7 mouse cellular contexts compared by ENCODE assay signal in the genomic region with DNA sequence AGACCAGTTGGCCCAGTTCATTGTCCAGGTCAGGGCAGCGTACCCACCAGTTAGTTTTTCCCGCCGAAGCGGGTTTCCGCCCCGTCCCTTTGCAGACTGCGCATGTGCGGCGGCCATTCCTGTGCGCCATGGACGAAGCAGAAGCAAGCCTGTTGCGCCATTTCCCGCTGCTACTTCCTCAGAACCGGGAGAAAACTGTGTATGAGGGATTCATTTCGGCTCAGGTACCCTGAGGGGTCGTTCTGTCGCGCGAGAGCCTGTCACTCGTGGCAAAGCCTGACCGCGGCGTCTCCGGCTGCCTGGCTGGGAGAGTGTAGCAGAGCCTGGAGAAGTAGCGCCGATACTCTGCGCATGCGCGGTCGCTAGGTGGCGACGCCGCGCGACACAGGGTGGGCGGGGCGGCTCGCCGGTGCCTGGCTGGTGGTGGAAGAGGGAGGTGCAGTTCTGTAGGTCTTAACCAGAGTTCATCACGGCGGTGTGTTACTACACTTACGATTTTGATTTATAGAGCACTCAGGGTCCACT. TPM values are rescaled to one million over a fixed set of nuclear protein-coding genes. Genes with fewer than 3 reads are reported as not detected.
DNase-seq lines count a peak whose midpoint lies in the region; ATAC-seq lines count a peak whose summit lies in the region.

No protein-coding gene starts in this region.

- WGBS in intestine, embryonic 16.5 days, result under 1% methylated on average over 42 of the region's 42 CpGs
- WGBS in midbrain, embryonic 11.5 days, result under 1% methylated on average over 42 of the region's 42 CpGs

- intact Hi-C loops in left cerebral cortex, postnatal 36 days (cut with DNase I), result loop anchor here (5.0 kb wide), 1 partner anchor 180 kb away; no protein-coding TSS in a partner anchor

- no peaks in the 10 kb centered on the region for H3K9me3 ChIP-seq in intestine, embryonic 16.5 days (ENCODE audit: control insufficient read depth, low read length)
- no peaks in the 10 kb centered on the region for H3K9me3 ChIP-seq in midbrain, embryonic 11.5 days (ENCODE audit: control insufficient read depth, low read length)

- no peaks in the 10 kb centered on the region for H3K36me3 ChIP-seq in intestine, embryonic 16.5 days (ENCODE audit: control insufficient read depth, insufficient read depth, low read length)
- no peaks in the 10 kb centered on the region for H3K36me3 ChIP-seq in midbrain, embryonic 11.5 days (ENCODE audit: control insufficient read depth, insufficient read depth, low read length)

- peak overlapping the region; percentile 89 for H3K9ac ChIP-seq in intestine, embryonic 16.5 days (ENCODE audit: low read depth, low read length)
- H3K9ac ChIP-seq in midbrain, embryonic 11.5 days (ENCODE audit: low read length), result peak overlapping the region; percentile 85

- peak; percentile 100 for ATAC-seq in intestine, embryonic 16.5 days
- peak; percentile 100 for ATAC-seq in midbrain, embryonic 11.5 days (ENCODE audit: low FRiP score)

- DNase-seq in adrenal gland, adult 8-10 months, result peak; percentile 87
- DNase-seq in embryo, embryonic 9.5 days (ENCODE audit: extremely low spot score), result peak; percentile 94
- DNase-seq in gastrocnemius, postnatal 4 days (ENCODE audit: low spot score in 2 of 2), result peak; percentile 91 to 93
- peak; percentile 92 to 94 for DNase-seq in left cerebral cortex, postnatal 36 days (ENCODE audit: low spot score in 2 of 2)
- DNase-seq in midbrain, embryonic 11.5 days (ENCODE audit: low spot score, missing footprints), result peak; percentile 100
- peak; percentile 91 for DNase-seq in skeletal muscle tissue, adult 2 months (ENCODE audit: low read depth, low spot score)

- no peaks in the 10 kb centered on the region for H3K4me1 ChIP-seq in intestine, embryonic 16.5 days (ENCODE audit: control insufficient read depth, insufficient read depth, low read length)
- H3K4me1 ChIP-seq in midbrain, embryonic 11.5 days (ENCODE audit: control insufficient read depth, insufficient read depth, low read length), result no peaks in the 10 kb centered on the region

- H3K27ac ChIP-seq in intestine, embryonic 16.5 days (ENCODE audit: low read length), result peak overlapping the region; percentile 80
- H3K27ac ChIP-seq in midbrain, embryonic 11.5 days (ENCODE audit: low read depth, low read length), result no peak overlapping the region; the same call in 1 of the 2 replicates

- H3K4me3 ChIP-seq in intestine, embryonic 16.5 days (ENCODE audit: low read length), result peak overlapping the region; percentile 77
- peak overlapping the region; percentile 61 for H3K4me3 ChIP-seq in midbrain, embryonic 11.5 days (ENCODE audit: low read depth, low read length)

- H3K4me2 ChIP-seq in intestine, embryonic 16.5 days (ENCODE audit: low read depth, low read length), result peak overlapping the region; percentile 75
- H3K4me2 ChIP-seq in midbrain, embryonic 11.5 days, result peak overlapping the region; percentile 45

- H3K27me3 ChIP-seq in intestine, embryonic 16.5 days (replicated peaks; ENCODE audit: control insufficient read depth, insufficient read depth, low read length), result no peaks in the 10 kb centered on the region
- H3K27me3 ChIP-seq in midbrain, embryonic 11.5 days (ENCODE audit: control insufficient read depth, insufficient read depth, low read length), result no peaks in the 10 kb centered on the region

RNA-seq across cellular contexts. Expression of a gene that starts 1.2 kb away (rescaled TPM):
- 10 to 100 TPM; 12.5 to 17.3 (median 13.5) TPM for total RNA-seq in adrenal gland, adult 8-10 months (2022)
- 1 to 10 TPM; 7.4 to 8.2 TPM for total RNA-seq in gastrocnemius, postnatal 4 days (2021)
- polyA plus RNA-seq in intestine, embryonic 16.5 days (2015; fragmentation: Nextera tagmentation; extraction: Ambion mirVana), result 20.2 and 24.6 TPM in 2 replicates
- total RNA-seq in left cerebral cortex, postnatal 36 days (2021), result 1 to 10 TPM; 7.2 to 8.3 TPM
- 34.7 and 37.6 TPM in 2 replicates for polyA plus RNA-seq in midbrain, embryonic 11.5 days (2014; fragmentation: Nextera tagmentation; extraction: Ambion mirVana)
